Mouse (Mus musculus) embryonic facial prominence, embryonic 13.5 days (tissue): ENCODE results near the gene P2rx1. TPM values are rescaled to one million over a fixed set of nuclear protein-coding genes. Genes with fewer than 3 reads are reported as not detected.

Experiments
- ATAC-seq: fragments of 200-750 bp; cut with Nextera tagmentation; 2 replicates; pipeline ENCODE4 v1.8.0; 2017; ENCODE audit warnings: low read depth; ENCODE audit not compliant: insufficient number of reproducible peaks, insufficient read depth, low FRiP score, low TSS enrichment
- H3K27ac ChIP-seq: fragments of 300-500 bp; sonication (generic); 2 replicates; pipeline ENCODE4 v1.5.1; 2015; ENCODE audit warnings: moderate library complexity, mild to moderate bottlenecking, inconsistent platforms
- H3K27me3 ChIP-seq: fragments of 300-500 bp; sonication (generic); 2 replicates; pipeline ENCODE4 v1.6.1; 2015; ENCODE audit warnings: mild to moderate bottlenecking, inconsistent platforms
- H3K36me3 ChIP-seq: fragments of 300-500 bp; sonication (generic); 2 replicates; pipeline ENCODE4 v1.6.1; 2015; ENCODE audit warnings: mild to moderate bottlenecking, inconsistent platforms
- H3K4me1 ChIP-seq: fragments of 300-500 bp; sonication (generic); 2 replicates; pipeline ENCODE4 v1.6.1; 2015; ENCODE audit warnings: inconsistent platforms
- H3K4me2 ChIP-seq: fragments of 300-500 bp; sonication (generic); 2 replicates; pipeline ENCODE4 v1.6.1; 2015; ENCODE audit warnings: moderate library complexity, mild to moderate bottlenecking, inconsistent platforms
- H3K4me3 ChIP-seq: fragments of 300-500 bp; sonication (generic); 2 replicates; pipeline ENCODE4 v1.5.1; 2015; ENCODE audit warnings: mild to moderate bottlenecking, inconsistent platforms
- H3K9ac ChIP-seq: fragments of 300-500 bp; sonication (generic); 2 replicates; pipeline ENCODE4 v1.6.1; 2015; ENCODE audit warnings: mild to moderate bottlenecking, inconsistent platforms
- H3K9me3 ChIP-seq: fragments of 300-500 bp; sonication (generic); 2 replicates; pipeline ENCODE4 v1.6.1; 2016; ENCODE audit warnings: inconsistent platforms
- WGBS: fragments of 180-500 bp; shearing (Covaris S2); methylation state at CpG from one replicate; pipeline ENCODE4 v1.1.7; 2015; ENCODE audit warnings: mixed read lengths; 5-methylcytosine and 5-hydroxymethylcytosine counted together
- polyA plus RNA-seq: library from polyadenylated mRNA; unstranded; fragments of >200 nt; fragmentation: Nextera tagmentation; extraction: Ambion mirVana; gene quantifications from 2 replicates; pipeline ENCODE4 v1.2.1, GENCODE M21; 2015

The P2rx1 gene
- polyA plus RNA-seq, 1 experiment from 2014 or later: 1.0 TPM

- 79% methylated on average over 9 of the region's 9 CpGs for WGBS
Observed at GRCm38 (mm10) chr11:72990688-72991087, 8.2 kb upstream of the P2rx1 start.

GRCm38 (mm10) chr11:72991961-72992360, 6.9 kb upstream of the P2rx1 start:
- no peak for ATAC-seq
- WGBS: 52% methylated on average over 9 of the region's 9 CpGs

More at GRCm38 (mm10) chr11:72990688-72991087, 8.2 kb upstream of the P2rx1 start:
- Histone ChIP-seq H3K36me3 (no peaks in the 10 kb centered on the region), H3K4me3 (no peak overlapping the region), H3K9me3 (no peaks in the 10 kb centered on the region), H3K9ac (no peak overlapping the region), H3K27me3 (no peaks in the 10 kb centered on the region), H3K4me1 (no peaks in the 10 kb centered on the region), H3K27ac (no peak overlapping the region), H3K4me2 (no peak overlapping the region)
- ATAC-seq: no peak

GRCm38 (mm10) chr11:72996346-72996745, 2.6 kb upstream of the P2rx1 start:
- Histone ChIP-seq H3K4me1 (no peaks in the 10 kb centered on the region), H3K4me2 (no peak overlapping the region), H3K9me3 (no peaks in the 10 kb centered on the region), H3K4me3 (no peak overlapping the region), H3K27me3 (no peaks in the 10 kb centered on the region), H3K9ac (no peak overlapping the region), H3K36me3 (no peaks in the 10 kb centered on the region), H3K27ac (no peak overlapping the region)
- 90% methylated on average over 6 of the region's 6 CpGs for WGBS
- no peak for ATAC-seq

More at GRCm38 (mm10) chr11:72991961-72992360, 6.9 kb upstream of the P2rx1 start:
- Histone ChIP-seq H3K27ac (no peak overlapping the region), H3K4me2 (no peak overlapping the region), H3K4me3 (no peak overlapping the region), H3K36me3 (no peaks in the 10 kb centered on the region), H3K4me1 (no peaks in the 10 kb centered on the region), H3K9me3 (no peaks in the 10 kb centered on the region), H3K27me3 (no peaks in the 10 kb centered on the region), H3K9ac (no peak overlapping the region)

- H3K4me1 ChIP-seq: no peaks in the 10 kb centered on the region
- no peak overlapping the region for H3K4me3 ChIP-seq
- H3K27ac ChIP-seq: no peak overlapping the region
- H3K9me3 ChIP-seq: no peaks in the 10 kb centered on the region
- WGBS: 77% methylated on average over 2 of the region's 2 CpGs
- H3K4me2 ChIP-seq: no peak overlapping the region
- no peak overlapping the region for H3K9ac ChIP-seq
- no peak for ATAC-seq
- H3K36me3 ChIP-seq: no peaks in the 10 kb centered on the region
- H3K27me3 ChIP-seq: no peaks in the 10 kb centered on the region
Observed at GRCm38 (mm10) chr11:72996781-72997180, 2.1 kb upstream of the P2rx1 start.

- 69% methylated on average over 13 of the region's 13 CpGs for WGBS
- no peaks in the 10 kb centered on the region for H3K27me3 ChIP-seq
- H3K9ac ChIP-seq: no peak overlapping the region
- no peak overlapping the region for H3K4me3 ChIP-seq
- no peak overlapping the region for H3K27ac ChIP-seq
- no peak for ATAC-seq
- no peak overlapping the region for H3K4me2 ChIP-seq
- H3K9me3 ChIP-seq: no peaks in the 10 kb centered on the region
- no peaks in the 10 kb centered on the region for H3K4me1 ChIP-seq
- H3K36me3 ChIP-seq: no peaks in the 10 kb centered on the region
Observed at GRCm38 (mm10) chr11:72997529-72998326, 1.2 kb upstream of the P2rx1 start.

- Histone ChIP-seq H3K4me2 (no peak overlapping the region), H3K9me3 (no peaks in the 10 kb centered on the region), H3K36me3 (no peaks in the 10 kb centered on the region), H3K4me1 (no peaks in the 10 kb centered on the region), H3K4me3 (no peak overlapping the region), H3K9ac (no peak overlapping the region), H3K27me3 (no peaks in the 10 kb centered on the region), H3K27ac (no peak overlapping the region)
- 8% methylated on average over 6 of the region's 6 CpGs for WGBS
- no peak for ATAC-seq
Observed at GRCm38 (mm10) chr11:73001029-73001428, 2.1 kb downstream of the P2rx1 start.

- Histone ChIP-seq H3K4me2 (no peak overlapping the region), H3K27ac (no peak overlapping the region), H3K9ac (no peak overlapping the region), H3K9me3 (no peaks in the 10 kb centered on the region), H3K4me3 (no peak overlapping the region), H3K36me3 (no peaks in the 10 kb centered on the region), H3K27me3 (peaks cover 28% of the 10 kb centered on the region), H3K4me1 (no peaks in the 10 kb centered on the region)
- 5% methylated on average over 2 of the region's 2 CpGs for WGBS
- no peak for ATAC-seq
Observed at GRCm38 (mm10) chr11:73006377-73006776, 7.5 kb downstream of the P2rx1 start.

- WGBS: 59% methylated on average over 3 of the region's 3 CpGs
- no peak overlapping the region for H3K4me3 ChIP-seq
Observed at GRCm38 (mm10) chr11:73007113-73007512, 8.2 kb downstream of the P2rx1 start.

GRCm38 (mm10) chr11:73007698-73008481, 9.0 kb downstream of the P2rx1 start:
- H3K27me3 ChIP-seq: peaks cover 28% of the 10 kb centered on the region
- no peak for ATAC-seq
- H3K4me3 ChIP-seq: no peak overlapping the region
- no peak overlapping the region for H3K27ac ChIP-seq
- H3K4me2 ChIP-seq: no peak overlapping the region
- H3K9ac ChIP-seq: no peak overlapping the region
- no peaks in the 10 kb centered on the region for H3K36me3 ChIP-seq
- 65% methylated on average over 11 of the region's 11 CpGs for WGBS
- H3K4me1 ChIP-seq: no peaks in the 10 kb centered on the region
- H3K9me3 ChIP-seq: no peaks in the 10 kb centered on the region

More at GRCm38 (mm10) chr11:73007113-73007512, 8.2 kb downstream of the P2rx1 start:
- Histone ChIP-seq H3K4me1 (no peaks in the 10 kb centered on the region), H3K9ac (no peak overlapping the region), H3K27ac (no peak overlapping the region), H3K9me3 (no peaks in the 10 kb centered on the region), H3K4me2 (no peak overlapping the region), H3K27me3 (peaks cover 28% of the 10 kb centered on the region), H3K36me3 (no peaks in the 10 kb centered on the region)
- no peak for ATAC-seq

- no peak for ATAC-seq
- H3K9ac ChIP-seq: no peak overlapping the region
- peaks cover 28% of the 10 kb centered on the region for H3K27me3 ChIP-seq
- no peaks in the 10 kb centered on the region for H3K4me1 ChIP-seq
- no peaks in the 10 kb centered on the region for H3K9me3 ChIP-seq
- H3K36me3 ChIP-seq: no peaks in the 10 kb centered on the region
- H3K4me3 ChIP-seq: no peak overlapping the region
- no peak overlapping the region for H3K4me2 ChIP-seq
- 67% methylated on average over 2 of the region's 2 CpGs for WGBS
- H3K27ac ChIP-seq: no peak overlapping the region
Observed at GRCm38 (mm10) chr11:73008826-73009225, 9.9 kb downstream of the P2rx1 start.

GRCm38 (mm10) chr11:73009531-73010274, 10.8 kb downstream of the P2rx1 start:
- Histone ChIP-seq H3K27me3 (peaks cover 28% of the 10 kb centered on the region), H3K4me2 (no peak overlapping the region), H3K4me3 (no peak overlapping the region), H3K9ac (no peak overlapping the region), H3K9me3 (no peaks in the 10 kb centered on the region), H3K27ac (no peak overlapping the region), H3K36me3 (no peaks in the 10 kb centered on the region), H3K4me1 (no peaks in the 10 kb centered on the region)
- ATAC-seq: no peak
- whole genome bisulfite sequencing: 51% methylated on average over 13 of the region's 13 CpGs
